In the genomic region with DNA sequence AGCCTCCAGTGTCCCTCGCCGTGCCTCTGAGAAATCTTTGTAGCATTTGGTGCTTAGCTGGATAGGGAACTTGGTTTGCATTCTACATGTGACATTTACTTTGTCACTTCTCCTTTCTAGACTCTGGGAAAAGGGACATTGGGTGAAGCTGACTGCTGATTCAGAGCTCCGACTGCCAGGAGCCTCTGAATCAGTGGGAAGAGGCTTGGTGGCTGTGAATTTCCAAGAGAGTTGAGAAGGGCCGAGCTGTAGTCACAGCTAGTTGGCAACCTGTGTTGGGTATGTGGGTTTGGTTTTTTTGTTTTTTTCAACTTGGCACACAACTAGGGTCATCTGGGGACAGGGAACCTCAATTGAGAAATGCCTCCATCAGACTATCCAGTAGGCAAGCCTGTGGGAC, we compare ENCODE assay signal across 13 mouse cellular contexts. TPM values are rescaled to one million over a fixed set of nuclear protein-coding genes. Genes with fewer than 3 reads are reported as not detected.
A peak's percentile ranks its signal among the peaks of the same experiment; 100 is the strongest.
DNase-seq lines count a peak whose midpoint lies in the region; ATAC-seq and TF ChIP-seq lines count a peak whose summit lies in the region.
"Had no signal": no experiment of that assay in that cellular context is flagged by ENCODE, and none has a peak within 500 bp of the region (broad histone marks: within the 10 kb centered on the region; RNA-seq: fewer than 3 reads in every experiment).

No protein-coding gene starts in this region.

- no peak for TF ChIP-seq CTCF in spleen, adult 2 months (IDR thresholded peaks at IDR 0.05; ENCODE audit: extremely low read depth, insufficient read depth, insufficient read length, insufficient replicate concordance)
- no peak for TF ChIP-seq CTCF in liver, postnatal 0 days (IDR thresholded peaks at IDR 0.05; ENCODE audit: low read depth)

- no peak overlapping the region for H3K4me2 ChIP-seq in liver, postnatal 0 days (ENCODE audit: low read depth, low read length)
- H3K4me2 ChIP-seq: intestine, embryonic 15.5 days had no signal

- peak; percentile 25 for DNase-seq in layer of hippocampus, adult 11-12 months (ENCODE audit: low spot score)
- no peak for DNase-seq in layer of hippocampus, postnatal 36 days
- DNase-seq in spleen, adult 2 months (ENCODE audit: low read depth in 1 of 2, low spot score in 2 of 2), result no peak
- no peak for DNase-seq in spleen, postnatal 36 days (ENCODE audit: low spot score in 2 of 2)
- DNase-seq in liver, postnatal 0 days, result no peak
- DNase-seq in thymus, postnatal 0 days (ENCODE audit: low spot score), result no peak
- no peak for DNase-seq in testis, postnatal 10 days (ENCODE audit: low spot score)
- DNase-seq: cerebellum, postnatal 36 days; kidney, postnatal 4 days; lung, adult 18-20 months had no signal

- ATAC-seq in liver, postnatal 0 days, result no peak
- ATAC-seq: forebrain, embryonic 14.5 days; intestine, embryonic 15.5 days had no signal

- no peaks in the 10 kb centered on the region for H3K9me3 ChIP-seq in liver, postnatal 0 days (ENCODE audit: low read length)
- H3K9me3 ChIP-seq: intestine, embryonic 15.5 days had no signal

- no peak overlapping the region for H3K4me3 ChIP-seq in spleen, adult 2 months (ENCODE audit: extremely low read depth, insufficient read depth, insufficient read length)
- no peak overlapping the region for H3K4me3 ChIP-seq in liver, postnatal 0 days (ENCODE audit: low read depth, low read length)
- H3K4me3 ChIP-seq: intestine, embryonic 15.5 days had no signal

- no peak for TF ChIP-seq POLR2A in spleen, adult 2 months (IDR thresholded peaks at IDR 0.05; ENCODE audit: low read depth, low read length)

- peaks cover 42% of the 10 kb centered on the region; the same call in 1 of the 2 replicates for H3K4me1 ChIP-seq in spleen, adult 2 months (ENCODE audit: control insufficient read depth, insufficient read depth, insufficient read length)
- peaks cover 63% of the 10 kb centered on the region for H3K4me1 ChIP-seq in liver, postnatal 0 days (ENCODE audit: insufficient read depth)

- no peaks in the 10 kb centered on the region for H3K36me3 ChIP-seq in spleen, adult 2 months (ENCODE audit: control insufficient read depth, insufficient read depth, low read length)
- H3K36me3 ChIP-seq in liver, postnatal 0 days (replicated peaks; ENCODE audit: insufficient read depth, low read length), result 0 out of 2 replicates have a peak, but pooled peaks cover 2% of the 10 kb centered on the region
- H3K36me3 ChIP-seq: intestine, embryonic 15.5 days had no signal

- TF ChIP-seq EP300 in liver, postnatal 0 days (IDR thresholded peaks at IDR 0.05; ENCODE audit: low read depth), result no peak

- no peaks in the 10 kb centered on the region for H3K27me3 ChIP-seq in spleen, adult 2 months (ENCODE audit: control insufficient read depth, insufficient read depth, low read length)
- H3K27me3 ChIP-seq in liver, postnatal 0 days (ENCODE audit: insufficient read depth, low read length), result no peaks in the 10 kb centered on the region
- H3K27me3 ChIP-seq: CH12.LX; intestine, embryonic 15.5 days had no signal

- H3K9ac ChIP-seq in liver, postnatal 0 days (replicated peaks), result no peak overlapping the region
- H3K9ac ChIP-seq: intestine, embryonic 15.5 days had no signal

- H3K27ac ChIP-seq in spleen, adult 2 months (ENCODE audit: insufficient read depth, low read length), result peak overlapping the region; percentile 80
- peak overlapping the region; percentile 19 for H3K27ac ChIP-seq in liver, postnatal 0 days (ENCODE audit: low read depth)
- H3K27ac ChIP-seq: intestine, embryonic 15.5 days had no signal

- 68% methylated on average over 4 of the region's 4 CpGs for WGBS in spleen, adult 2 months
- WGBS in liver, postnatal 0 days (ENCODE audit: insufficient replicate concordance), result 71% methylated on average over 4 of the region's 4 CpGs

RNA-seq across cellular contexts. Expression of a gene that starts 2.6 kb away (rescaled TPM):
- total RNA-seq in layer of hippocampus, postnatal 36 days (2021), result 10 to 100 TPM; 53.5 to 57.9 TPM
- 70.2 and 89.3 TPM in 2 replicates for polyA plus RNA-seq in spleen, adult 2 months (2012; rRNA removed)
- 72.7 and 75.6 TPM in 2 replicates for polyA plus RNA-seq in liver, postnatal 0 days (2015; fragmentation: Nextera tagmentation; extraction: Ambion mirVana)
- 174 and 178 TPM in 2 replicates for polyA plus RNA-seq in thymus, postnatal 0 days (2015; fragmentation: Nextera tagmentation; extraction: Ambion mirVana)

RNA-seq across cellular contexts. Expression of a gene that starts 16.0 kb away (rescaled TPM):
- total RNA-seq in layer of hippocampus, postnatal 36 days (2021), result 1 to 10 TPM in 1 of 2 experiments, under 1 TPM in 1; 0.91 to 1.3 TPM
- 309 and 340 TPM in 2 replicates for polyA plus RNA-seq in spleen, adult 2 months (2012; rRNA removed)
- 102 and 108 TPM in 2 replicates for polyA plus RNA-seq in liver, postnatal 0 days (2015; fragmentation: Nextera tagmentation; extraction: Ambion mirVana)
- polyA plus RNA-seq in thymus, postnatal 0 days (2015; fragmentation: Nextera tagmentation; extraction: Ambion mirVana), result 135 TPM in 2 replicates

RNA-seq across cellular contexts. Expression of a gene that starts 20.5 kb away (rescaled TPM):
- under 1 TPM; 0.55 to 0.61 TPM for total RNA-seq in layer of hippocampus, postnatal 36 days (2021)
- 7.2 and 8.0 TPM in 2 replicates for polyA plus RNA-seq in spleen, adult 2 months (2012; rRNA removed)
- 0.33 and 0.68 TPM in 2 replicates for polyA plus RNA-seq in liver, postnatal 0 days (2015; fragmentation: Nextera tagmentation; extraction: Ambion mirVana)
- polyA plus RNA-seq in thymus, postnatal 0 days (2015; fragmentation: Nextera tagmentation; extraction: Ambion mirVana), result 1.4 and 2.9 TPM in 2 replicates
- total RNA-seq: CH12.LX had no signal

RNA-seq across cellular contexts. Expression of a gene that starts 34.3 kb away (rescaled TPM):
- 10 to 100 TPM; 42.2 to 46.3 TPM for total RNA-seq in layer of hippocampus, postnatal 36 days (2021)
- polyA plus RNA-seq in spleen, adult 2 months (2012; rRNA removed), result 21.8 and 30.1 TPM in 2 replicates
- polyA plus RNA-seq in liver, postnatal 0 days (2015; fragmentation: Nextera tagmentation; extraction: Ambion mirVana), result 18.1 and 18.2 TPM in 2 replicates
- 44.7 and 44.8 TPM in 2 replicates for polyA plus RNA-seq in thymus, postnatal 0 days (2015; fragmentation: Nextera tagmentation; extraction: Ambion mirVana)

RNA-seq across cellular contexts. Expression of a gene that starts 37.1 kb away (rescaled TPM):
- 10 to 100 TPM; 44.9 to 47.4 TPM for total RNA-seq in layer of hippocampus, postnatal 36 days (2021)
- polyA plus RNA-seq in spleen, adult 2 months (2012; rRNA removed), result 23.6 and 38.6 TPM in 2 replicates
- 34.9 and 36.6 TPM in 2 replicates for polyA plus RNA-seq in liver, postnatal 0 days (2015; fragmentation: Nextera tagmentation; extraction: Ambion mirVana)
- 105 and 111 TPM in 2 replicates for polyA plus RNA-seq in thymus, postnatal 0 days (2015; fragmentation: Nextera tagmentation; extraction: Ambion mirVana)
